Mouse (Mus musculus) testis, adult 2 months (tissue): ENCODE measurements around the gene Adamts9. TPM values are rescaled to one million over a fixed set of nuclear protein-coding genes. Genes with fewer than 3 reads are reported as not detected.

Source experiments
- H3K27ac ChIP-seq: fragments of 200-500 bp; 2 replicates; pipeline ENCODE4 v1.5.1; 2012; ENCODE audit warnings: low read depth, low read length; ENCODE audit not compliant: control insufficient read depth, insufficient read depth
- H3K27me3 ChIP-seq: fragments of 200-500 bp; 2 replicates; pipeline ENCODE4 v1.6.1; 2012; ENCODE audit warnings: mild to moderate bottlenecking, low read length, moderate library complexity; ENCODE audit not compliant: control insufficient read depth, insufficient read depth
- H3K36me3 ChIP-seq: fragments of 200-500 bp; 2 replicates; pipeline ENCODE4 v1.6.1; 2012; ENCODE audit warnings: mild to moderate bottlenecking, low read length; ENCODE audit not compliant: control insufficient read depth, insufficient read depth
- H3K4me1 ChIP-seq: fragments of 200-500 bp; 2 replicates; pipeline ENCODE4 v1.6.1; 2012; ENCODE audit warnings: low read length; ENCODE audit not compliant: control insufficient read depth, insufficient read depth
- H3K4me3 ChIP-seq: fragments of 200-500 bp; 2 replicates; pipeline ENCODE4 v1.5.1; 2012; ENCODE audit warnings: low read depth, mild to moderate bottlenecking, low read length, moderate library complexity, mixed read lengths; ENCODE audit not compliant: control insufficient read depth
- CTCF ChIP-seq: fragments of 200-500 bp; IDR thresholded peaks from 2 replicates; pipeline ENCODE4 v1.5.1; 2012; ENCODE audit warnings: low read depth, mild to moderate bottlenecking, inconsistent platforms, low read length, moderate library complexity; ENCODE audit not compliant: control insufficient read depth, insufficient read depth, insufficient replicate concordance
- POLR2A ChIP-seq: fragments of 200-500 bp; IDR thresholded peaks from 2 replicates; pipeline ENCODE4 v1.6.1; 2012; ENCODE audit warnings: low read depth, mild to moderate bottlenecking, inconsistent platforms, low read length, moderate library complexity; ENCODE audit not compliant: control insufficient read depth
- polyA plus RNA-seq: library from polyadenylated mRNA; depleted of rRNA; stranded (reverse); fragments of >200 nt; gene quantifications from 2 replicates; pipeline ENCODE4 v1.2.3, GENCODE M21; 2012

Gene Adamts9
- polyA plus RNA-seq, 1 experiment = 1.3 TPM

GRCm38 (mm10) chr6:92858721-92859510, 84.4 kb downstream of the Adamts9 start:
- H3K27me3 ChIP-seq = no peaks in the 10 kb centered on the region
- TF ChIP-seq POLR2A (no peak), CTCF (no peak)
- H3K4me1 ChIP-seq = no peaks in the 10 kb centered on the region
- H3K4me3 ChIP-seq = no peak overlapping the region
- H3K27ac ChIP-seq = no peak overlapping the region
- no peaks in the 10 kb centered on the region for H3K36me3 ChIP-seq

GRCm38 (mm10) chr6:92857761-92858160, 85.5 kb downstream of the Adamts9 start:
- no peaks in the 10 kb centered on the region for H3K27me3 ChIP-seq
- H3K27ac ChIP-seq = no peak overlapping the region
- no peaks in the 10 kb centered on the region for H3K4me1 ChIP-seq
- no peak for TF ChIP-seq CTCF
- no peak for TF ChIP-seq POLR2A
- no peaks in the 10 kb centered on the region for H3K36me3 ChIP-seq
- no peak overlapping the region for H3K4me3 ChIP-seq

- TF ChIP-seq CTCF = no peak
- no peak for TF ChIP-seq POLR2A
Measured at GRCm38 (mm10) chr6:92854873-92855272, 88.4 kb downstream of the Adamts9 start.

DNA sequence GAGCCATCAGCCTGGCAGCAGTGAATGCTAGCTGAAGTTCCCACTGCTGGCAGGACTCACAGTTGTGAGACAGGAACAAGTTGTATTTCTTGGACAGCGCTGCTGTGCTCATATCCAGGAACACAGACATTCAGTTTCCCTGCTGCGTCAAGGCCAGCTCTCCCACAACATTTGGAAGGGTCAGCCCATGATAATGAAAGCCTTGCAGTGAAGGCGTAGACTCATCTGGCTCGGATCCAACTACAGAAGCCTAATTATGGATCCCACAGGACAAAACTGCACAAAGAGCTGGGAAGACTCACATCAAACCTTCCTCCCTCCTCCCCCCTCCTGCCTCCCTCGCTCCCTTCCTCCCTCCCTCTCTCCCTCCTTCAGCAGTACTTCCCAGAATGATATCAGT, 93.0 kb downstream of the Adamts9 start:
- no peaks in the 10 kb centered on the region for H3K27me3 ChIP-seq
- no peaks in the 10 kb centered on the region for H3K36me3 ChIP-seq

More at GRCm38 (mm10) chr6:92854873-92855272, 88.4 kb downstream of the Adamts9 start:
- no peaks in the 10 kb centered on the region for H3K4me1 ChIP-seq
- H3K27me3 ChIP-seq = no peaks in the 10 kb centered on the region
- H3K36me3 ChIP-seq = no peaks in the 10 kb centered on the region
- H3K27ac ChIP-seq = no peak overlapping the region
- no peak overlapping the region for H3K4me3 ChIP-seq

GRCm38 (mm10) chr6:92849208-92849607, 94.1 kb downstream of the Adamts9 start:
- no peaks in the 10 kb centered on the region for H3K27me3 ChIP-seq
- TF ChIP-seq CTCF = no peak
- TF ChIP-seq POLR2A = no peak
- H3K4me3 ChIP-seq = no peak overlapping the region
- peak overlapping the region; percentile 54; the same call in 1 of the 2 replicates for H3K27ac ChIP-seq
- peaks cover 2% of the 10 kb centered on the region; the same call in 1 of the 2 replicates for H3K4me1 ChIP-seq
- no peaks in the 10 kb centered on the region for H3K36me3 ChIP-seq

More for the DNA sequence above, 93.0 kb downstream of the Adamts9 start:
- no peak overlapping the region for H3K4me3 ChIP-seq
- peaks cover 2% of the 10 kb centered on the region; the same call in 1 of the 2 replicates for H3K4me1 ChIP-seq
- no peak overlapping the region for H3K27ac ChIP-seq
- TF ChIP-seq CTCF (no peak), POLR2A (no peak)

DNA sequence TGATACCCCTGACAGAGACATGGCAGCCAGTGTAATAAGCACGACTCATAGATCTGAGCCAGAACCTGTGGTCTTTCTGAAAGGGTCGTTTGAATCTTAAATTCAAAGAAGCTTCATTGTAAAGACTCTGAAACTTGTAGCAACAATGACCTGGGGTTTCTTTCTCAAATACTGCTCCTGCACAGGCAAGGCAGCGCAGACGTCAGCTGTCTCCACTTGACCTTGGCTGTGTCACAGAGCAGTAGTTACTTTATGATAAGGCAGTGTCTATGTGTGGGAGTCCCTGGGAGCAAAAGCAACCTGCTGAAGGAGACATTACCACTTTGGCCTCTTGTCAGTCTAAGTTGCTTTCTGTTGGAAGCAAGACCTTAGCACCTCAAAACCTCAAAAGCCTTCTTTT, 96.7 kb downstream of the Adamts9 start:
- Histone ChIP-seq H3K27me3 (no peaks in the 10 kb centered on the region), H3K4me3 (no peak overlapping the region)
- no peak for TF ChIP-seq CTCF
- no peak for TF ChIP-seq POLR2A

GRCm38 (mm10) chr6:92845898-92846297, 97.4 kb downstream of the Adamts9 start:
- H3K36me3 ChIP-seq = no peaks in the 10 kb centered on the region
- H3K4me1 ChIP-seq = peaks cover 2% of the 10 kb centered on the region; the same call in 1 of the 2 replicates
- H3K27ac ChIP-seq = peak overlapping the region; percentile 49; the same call in 1 of the 2 replicates
- no peak overlapping the region for H3K4me3 ChIP-seq
- TF ChIP-seq CTCF = no peak
- TF ChIP-seq POLR2A = no peak
- H3K27me3 ChIP-seq = no peaks in the 10 kb centered on the region

More for the DNA sequence above, 96.7 kb downstream of the Adamts9 start:
- Histone ChIP-seq H3K36me3 (no peaks in the 10 kb centered on the region), H3K4me1 (peaks cover 2% of the 10 kb centered on the region; the same call in 1 of the 2 replicates), H3K27ac (no peak overlapping the region)
